Mouse (Mus musculus): ENCODE measurements around the gene Plk3. TPM values are rescaled to one million over a fixed set of nuclear protein-coding genes. Genes with fewer than 3 reads are reported as not detected.
"Not testable (repeated sequence)": the region's sequence is repeated elsewhere in the genome, so short reads cannot be mapped to it uniquely, and the experiment has no call there.

The Plk3 gene
- 8.4 and 19.0 TPM in 2 replicates for total RNA-seq (2021)
- long read RNA-seq, experiment 1, transcript Plk3-201 (15 exons, 2,378 nt), result major isoform, 11 of 14 reads
- long read RNA-seq, experiment 1, partial matches to known transcripts, result 1 of 14 reads
- long read RNA-seq, experiment 1, other reads (novel, unspliced or antisense), result 2 of 14 reads
- long read RNA-seq, experiment 2, transcript Plk3-201 (15 exons, 2,378 nt), result major isoform, 26 of 31 reads
- long read RNA-seq, experiment 2, partial matches to known transcripts, result 2 of 31 reads
- long read RNA-seq, experiment 2, other reads (novel, unspliced or antisense), result 2 of 31 reads

DNA sequence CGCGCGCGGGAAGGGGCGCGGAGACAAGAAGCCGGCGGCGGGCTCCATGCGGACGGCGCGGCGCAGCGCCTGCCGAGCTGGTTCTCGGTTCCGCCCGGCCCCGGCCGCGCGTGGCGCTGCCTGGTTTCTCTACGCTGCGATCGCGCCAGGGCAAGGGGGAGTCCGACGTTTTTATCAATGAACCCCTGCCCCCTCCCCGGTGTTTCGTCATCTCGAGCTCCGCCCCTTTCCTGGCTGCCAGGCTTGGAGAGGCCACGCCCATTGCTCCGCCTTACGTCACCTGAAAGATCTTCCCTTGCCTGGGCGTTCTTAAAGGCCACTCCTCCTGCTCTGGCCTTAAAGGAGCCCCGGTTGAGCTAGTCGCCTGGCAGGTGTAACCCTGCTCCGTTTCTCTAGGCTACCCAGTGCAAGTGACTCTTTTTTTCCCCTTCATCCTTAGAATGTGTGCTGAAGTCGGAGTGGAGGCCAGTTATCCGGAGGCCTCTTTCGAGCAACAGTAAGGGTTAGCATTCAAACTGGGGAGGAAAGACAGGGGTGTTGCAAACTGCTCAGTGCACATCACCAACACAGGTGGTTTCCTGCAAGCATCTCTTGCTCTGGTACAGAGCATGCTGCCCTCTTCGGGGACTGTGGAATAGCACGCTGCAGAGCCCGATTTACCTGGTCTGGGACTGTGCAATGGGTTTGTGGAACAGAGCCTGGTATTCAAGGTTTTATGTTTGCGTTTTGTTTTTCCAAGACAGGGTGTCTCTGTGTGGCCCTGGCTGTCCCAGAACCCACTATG, at the start of gene Plk3:
Gene Plk3 (minus strand): TSS at position 147 of the 784 bp plus-strand sequence.
- peak; percentile 98 for DNase-seq

DNA sequence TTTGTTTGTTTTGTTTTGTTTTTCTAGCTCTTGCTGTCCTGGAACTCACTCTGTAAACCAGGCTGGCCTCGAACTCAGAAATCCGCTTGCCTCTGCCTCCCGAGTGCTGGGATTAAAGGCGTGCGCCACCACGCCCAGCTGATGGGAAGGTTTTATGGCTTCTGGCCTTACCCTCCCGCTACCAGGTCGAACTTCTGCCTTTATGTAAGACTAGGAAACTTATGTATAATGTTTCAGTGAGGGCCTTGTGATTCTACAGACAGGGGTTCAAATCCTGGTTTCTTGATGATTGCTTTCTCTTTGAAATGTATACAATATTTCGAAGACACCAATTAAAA, 49.0 kb upstream of the Plk3 start:
- DNase-seq, result not testable (repeated sequence)

DNA sequence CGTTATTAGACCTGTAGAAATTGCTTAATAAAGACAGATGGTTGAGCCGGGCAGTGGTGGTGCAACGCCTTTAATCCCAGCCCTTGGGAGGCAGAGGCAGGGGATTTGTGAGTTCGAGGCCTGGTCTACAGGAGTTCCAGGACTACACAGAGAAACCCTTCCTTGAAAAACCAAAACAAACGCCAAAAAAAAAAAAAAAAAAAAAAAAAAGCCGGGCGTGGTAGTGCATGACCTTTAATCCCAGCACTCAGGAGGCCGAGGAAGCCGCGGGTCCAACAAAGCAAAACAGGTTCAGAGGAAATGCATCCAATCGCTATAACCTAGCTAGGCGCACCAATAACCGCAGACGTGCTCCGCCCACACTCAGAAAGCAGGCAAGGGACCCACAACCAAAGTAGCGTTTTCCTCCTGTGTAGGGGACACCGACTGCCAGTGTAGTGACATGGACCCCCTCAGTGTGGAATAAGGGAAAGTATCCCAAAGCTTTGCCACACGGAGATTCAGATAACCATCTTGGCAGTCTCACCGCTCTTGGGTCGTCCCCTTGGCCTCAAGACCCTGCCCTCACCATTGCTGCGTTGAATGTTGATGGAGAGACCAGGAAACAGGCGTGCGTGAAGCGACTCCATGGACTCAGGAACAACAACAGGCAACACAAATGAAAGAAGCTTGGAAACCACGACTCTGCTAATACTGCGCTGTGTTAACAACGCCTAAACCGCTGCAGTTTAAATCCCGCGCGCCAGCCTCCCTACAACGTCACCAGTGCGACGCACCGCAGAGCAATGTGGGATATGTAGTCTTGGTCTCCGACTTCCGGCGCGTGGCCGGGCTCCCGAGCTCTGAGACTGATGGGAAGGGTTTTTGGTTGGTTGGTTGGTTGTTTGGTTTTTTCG, 48.3 kb upstream of the Plk3 start, which contains the start of gene Kif2c:
Gene Kif2c (minus strand): TSS at position 777 of the 896 bp plus-strand sequence.
- DNase-seq, result peak; percentile 95

DNA sequence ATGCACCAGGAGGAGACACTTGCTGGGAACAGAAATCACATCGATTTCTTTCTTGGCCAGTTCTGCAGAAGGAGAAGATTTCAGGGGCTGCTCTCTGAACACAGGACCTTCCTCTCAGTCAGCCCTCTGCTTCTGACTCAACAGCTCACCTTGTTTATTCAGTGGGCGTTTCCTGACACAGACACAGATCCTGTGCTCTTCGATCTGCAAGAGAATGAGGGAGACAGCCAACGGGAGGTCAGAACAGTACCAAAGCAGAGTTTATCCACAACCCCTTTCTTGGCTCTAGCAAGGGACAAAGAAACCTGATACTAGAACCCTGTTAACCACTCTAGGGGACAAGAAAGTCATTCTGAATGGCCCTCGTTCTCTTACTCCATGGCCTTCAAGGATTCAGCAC, 36.2 kb upstream of the Plk3 start:
- no peak for DNase-seq

DNA sequence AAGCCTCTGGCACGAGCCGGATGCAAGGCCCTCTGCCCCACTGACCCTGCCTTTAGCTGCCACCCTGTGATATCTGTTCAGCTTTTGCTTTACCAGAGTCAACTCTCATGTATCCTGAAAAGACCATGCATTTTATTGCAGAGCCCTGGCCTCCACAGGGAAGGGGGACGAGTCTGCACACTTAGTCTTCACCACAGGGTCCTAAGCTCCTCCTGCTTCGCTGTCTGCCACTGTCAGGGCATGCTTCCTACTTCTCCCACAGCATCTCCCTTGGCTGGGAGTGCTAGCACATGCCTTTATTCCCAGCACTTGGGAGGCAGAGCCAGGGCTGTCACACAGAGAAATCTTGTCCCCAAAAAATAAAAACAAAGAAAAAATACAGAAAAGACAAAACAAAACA, 27.4 kb upstream of the Plk3 start:
- DNase-seq, result no peak

DNA sequence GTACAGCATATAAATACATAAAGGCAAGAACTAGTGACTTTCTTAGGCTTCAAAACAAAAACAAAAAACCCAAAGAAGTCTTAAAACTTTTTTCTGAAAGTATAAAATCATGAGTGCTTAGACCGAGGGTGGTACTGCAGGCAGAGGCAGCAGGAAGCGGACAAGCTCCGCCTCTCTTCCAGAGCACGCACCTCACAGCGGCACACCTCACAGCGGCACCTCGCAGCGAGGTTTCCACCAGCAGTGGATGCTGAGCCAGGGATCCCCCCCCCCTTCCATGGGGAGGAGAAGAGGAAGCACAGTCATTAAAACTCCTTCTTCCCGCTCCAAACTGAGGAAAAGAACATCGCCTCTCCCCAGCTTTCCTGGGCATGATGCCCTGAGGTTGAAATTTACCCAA, 25.9 kb upstream of the Plk3 start:
- DNase-seq, result no peak

DNA sequence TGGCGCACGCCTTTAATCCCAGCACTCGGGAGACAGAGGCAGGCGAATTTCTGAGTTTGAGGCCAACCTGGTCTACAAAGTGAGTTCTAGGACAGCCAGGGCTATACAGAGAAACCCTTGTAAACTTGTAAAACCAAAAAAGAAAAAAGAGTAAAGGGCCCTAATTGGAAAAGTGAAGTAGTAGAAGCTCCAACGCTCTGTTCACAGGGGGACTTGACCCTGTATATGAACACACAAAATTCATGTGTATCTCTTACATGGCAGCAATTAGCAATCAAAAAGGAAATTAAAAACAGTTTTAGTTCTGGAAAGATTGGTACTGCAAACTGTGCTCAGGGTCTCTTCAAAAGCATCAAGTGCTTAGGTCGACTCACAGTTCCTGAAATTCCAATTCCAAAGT, 22.6 kb upstream of the Plk3 start:
- no peak for DNase-seq

DNA sequence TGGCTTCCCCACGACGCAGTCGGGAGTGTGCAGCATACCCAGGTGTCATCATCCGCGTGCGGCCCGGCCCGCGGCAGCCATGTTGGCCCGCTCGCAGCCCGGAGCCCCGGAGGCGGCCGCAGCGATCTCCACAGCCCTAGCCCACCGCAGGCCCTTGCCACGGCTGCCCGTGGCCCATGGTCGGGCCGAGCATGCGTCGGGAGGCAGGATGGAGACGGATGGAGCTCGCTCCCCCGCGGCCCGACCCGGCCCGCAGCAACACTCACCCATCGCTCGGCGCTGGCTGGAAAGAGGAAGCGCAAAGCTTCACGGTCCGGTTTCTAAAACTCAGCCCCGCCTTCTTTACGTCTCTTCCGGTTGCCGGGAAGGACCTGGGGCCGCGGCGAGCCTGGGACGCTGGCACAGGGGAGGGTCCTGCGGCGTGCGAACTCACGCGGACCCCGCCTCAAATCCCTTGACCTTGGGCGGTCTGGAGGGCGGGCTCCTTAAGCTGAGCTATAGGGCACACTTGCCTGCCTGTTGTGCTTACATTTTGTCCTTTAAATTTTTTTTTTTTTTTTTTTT, 22.1 kb upstream of the Plk3 start, which contains the start of gene Rps8:
Gene Rps8 (minus strand): TSS at position 452 of the 564 bp plus-strand sequence.
- DNase-seq, result peak; percentile 90

DNA sequence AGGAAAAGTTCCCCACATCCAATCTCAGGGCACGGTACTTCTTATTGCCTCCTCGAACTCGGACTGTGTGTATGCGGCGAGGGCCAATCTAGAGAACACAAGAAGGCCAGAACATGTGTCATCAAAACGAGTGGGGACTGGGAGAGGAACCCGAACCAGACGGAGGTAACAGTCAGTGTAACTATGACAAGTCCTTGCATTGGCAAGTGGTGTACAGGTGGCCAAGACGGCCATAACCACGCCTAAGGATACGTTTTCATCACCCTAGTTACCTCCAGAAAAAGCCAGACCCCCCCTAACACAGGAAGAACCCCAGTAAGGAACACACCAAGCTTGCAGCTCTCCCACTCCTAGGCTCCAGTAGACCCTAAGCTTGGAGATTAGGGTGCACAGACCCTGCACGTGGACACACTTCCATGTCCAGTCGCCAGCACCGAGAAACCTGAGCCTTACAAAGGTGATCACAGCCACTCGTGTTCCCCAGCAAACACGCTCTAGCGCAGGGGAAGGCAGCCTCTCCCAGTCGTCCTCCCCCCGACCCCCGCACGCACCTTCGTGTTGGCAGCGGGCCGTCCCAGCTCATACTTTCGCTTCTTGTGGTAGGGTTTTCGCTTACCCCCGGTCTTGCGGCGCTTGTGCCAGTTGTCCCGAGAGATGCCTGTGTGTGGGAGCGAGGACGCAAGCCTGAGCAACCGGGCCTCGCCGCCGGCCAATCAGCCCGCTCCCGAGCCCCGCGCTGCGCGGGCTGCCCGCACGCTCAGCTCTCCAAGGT, 21.4 kb upstream of the Plk3 start:
- DNase-seq, result no peak

DNA sequence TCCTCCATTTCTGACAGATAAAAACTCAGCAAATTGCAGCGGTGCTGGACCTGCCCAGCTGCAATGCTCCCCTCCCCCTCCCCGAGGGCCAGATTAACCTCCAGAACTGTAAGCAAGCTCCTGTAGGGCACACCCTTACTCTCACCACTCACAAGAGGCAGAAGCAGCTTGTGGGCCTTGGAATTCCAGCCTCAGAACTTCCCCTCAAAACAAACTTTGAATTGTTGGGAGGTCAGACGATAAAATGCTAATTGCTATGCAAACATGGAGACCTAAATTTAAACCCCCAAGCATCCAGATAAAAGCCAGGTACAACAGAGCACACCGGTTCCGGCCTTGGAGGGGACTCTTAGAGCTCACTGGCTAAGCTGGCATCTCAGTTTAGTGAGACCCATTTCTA, 19.0 kb upstream of the Plk3 start:
- DNase-seq, result no peak

DNA sequence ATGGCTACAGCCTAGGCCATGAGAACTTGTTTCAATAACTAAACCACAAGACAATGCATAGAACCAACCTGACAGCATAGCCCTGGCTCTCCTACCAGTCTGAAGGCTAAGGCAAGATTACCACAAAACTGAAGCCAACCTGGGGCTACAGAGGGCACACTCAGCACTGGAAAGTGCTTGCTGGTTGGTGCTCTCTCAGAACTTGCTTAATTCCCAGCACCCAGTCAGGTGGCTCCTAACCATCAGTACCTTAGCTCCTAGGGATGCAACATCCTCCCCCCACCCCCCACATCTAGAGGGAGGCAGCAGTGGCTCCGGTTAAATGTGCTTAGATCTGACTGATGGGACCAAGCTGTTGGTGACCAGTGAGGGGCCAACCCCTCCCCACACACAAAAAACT, 17.7 kb upstream of the Plk3 start:
- DNase-seq, result no peak

DNA sequence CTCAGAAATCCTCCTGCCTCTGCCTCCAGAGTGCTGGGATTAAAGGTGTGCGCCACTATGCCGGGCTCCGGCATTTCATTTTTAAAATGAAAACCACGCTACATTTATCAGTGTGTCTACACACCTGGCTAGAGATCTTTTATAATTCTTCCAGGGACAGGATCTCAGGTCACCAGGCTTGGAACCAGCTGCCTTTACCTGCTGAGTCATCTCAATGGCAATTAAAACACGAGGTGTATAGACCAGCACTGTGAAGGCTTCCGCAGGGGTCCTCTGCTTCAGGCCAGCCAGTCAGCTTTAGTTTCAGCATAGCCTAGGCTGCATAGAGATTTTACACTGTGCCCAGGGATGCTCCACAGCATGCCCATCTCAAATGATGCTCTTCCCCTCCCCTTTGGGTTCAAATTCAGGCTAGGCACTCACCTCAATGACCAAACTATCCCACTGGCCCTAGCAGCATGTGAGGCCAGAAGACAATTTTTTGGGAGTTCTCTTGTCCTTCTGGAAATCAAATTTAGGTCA, 16.5 kb upstream of the Plk3 start:
- no peak for DNase-seq

DNA sequence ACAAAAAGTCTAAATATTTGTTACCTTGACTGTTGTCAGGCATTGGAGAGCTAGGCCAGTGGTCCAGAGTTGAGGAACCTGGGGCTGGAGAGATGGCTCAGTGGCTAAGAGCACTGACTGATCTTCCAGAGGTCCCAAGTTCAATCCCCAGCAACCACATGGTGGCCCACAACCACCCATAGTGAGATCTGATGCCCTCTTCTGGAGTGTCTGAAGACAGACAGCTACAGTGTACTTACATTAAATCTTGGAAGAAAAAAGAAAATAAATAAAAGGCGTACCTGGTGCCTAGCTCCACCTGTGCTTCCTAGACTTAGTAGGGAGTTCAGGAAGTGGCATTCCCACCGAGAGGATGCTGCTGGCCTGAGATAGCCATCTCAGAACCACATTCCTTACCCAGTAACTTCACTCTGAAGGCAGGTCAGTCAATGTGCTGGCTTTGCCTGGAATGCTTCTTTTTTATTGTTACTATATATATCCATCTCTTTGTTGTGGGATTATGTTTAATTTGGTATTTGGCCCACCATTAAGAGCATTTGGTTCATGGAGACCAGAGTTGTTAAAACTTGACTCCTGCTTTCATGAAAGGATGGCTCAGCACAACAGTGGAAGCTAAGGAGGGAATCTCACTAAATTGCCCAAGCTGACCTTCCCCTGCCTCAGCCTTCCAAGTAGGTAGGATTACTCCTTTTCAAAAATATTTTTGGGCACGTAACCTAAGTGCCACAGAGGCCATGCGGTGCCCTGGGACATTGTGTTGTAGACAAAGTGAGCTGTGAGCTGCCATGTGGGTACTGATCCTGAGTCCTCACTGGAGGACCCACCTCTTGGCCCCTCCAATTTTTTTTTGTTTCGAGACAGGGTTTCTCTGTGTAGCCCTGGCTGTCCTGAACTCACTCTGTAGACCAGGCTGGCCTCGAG, 15.8 kb upstream of the Plk3 start:
- no peak for DNase-seq

DNA sequence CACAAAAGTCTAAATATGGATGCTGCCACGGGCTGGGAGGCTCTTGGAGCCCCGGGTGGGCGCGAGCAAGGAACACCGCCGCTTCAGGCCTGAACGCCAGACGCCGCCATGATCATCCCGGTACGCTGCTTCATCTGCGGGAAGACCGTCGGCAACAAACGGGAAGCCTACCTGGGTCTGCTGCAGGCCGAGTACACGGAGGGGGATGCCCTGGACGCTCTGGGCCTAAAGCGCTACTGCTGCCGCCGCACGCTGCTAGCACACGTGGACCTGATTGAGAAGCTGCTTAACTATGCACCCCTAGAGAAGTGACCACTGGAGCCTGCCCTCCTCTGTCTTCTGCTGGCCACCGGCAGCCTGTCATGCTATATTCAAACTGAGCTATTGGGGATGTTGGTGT, 15.1 kb upstream of the Plk3 start:
- DNase-seq, result no peak

DNA sequence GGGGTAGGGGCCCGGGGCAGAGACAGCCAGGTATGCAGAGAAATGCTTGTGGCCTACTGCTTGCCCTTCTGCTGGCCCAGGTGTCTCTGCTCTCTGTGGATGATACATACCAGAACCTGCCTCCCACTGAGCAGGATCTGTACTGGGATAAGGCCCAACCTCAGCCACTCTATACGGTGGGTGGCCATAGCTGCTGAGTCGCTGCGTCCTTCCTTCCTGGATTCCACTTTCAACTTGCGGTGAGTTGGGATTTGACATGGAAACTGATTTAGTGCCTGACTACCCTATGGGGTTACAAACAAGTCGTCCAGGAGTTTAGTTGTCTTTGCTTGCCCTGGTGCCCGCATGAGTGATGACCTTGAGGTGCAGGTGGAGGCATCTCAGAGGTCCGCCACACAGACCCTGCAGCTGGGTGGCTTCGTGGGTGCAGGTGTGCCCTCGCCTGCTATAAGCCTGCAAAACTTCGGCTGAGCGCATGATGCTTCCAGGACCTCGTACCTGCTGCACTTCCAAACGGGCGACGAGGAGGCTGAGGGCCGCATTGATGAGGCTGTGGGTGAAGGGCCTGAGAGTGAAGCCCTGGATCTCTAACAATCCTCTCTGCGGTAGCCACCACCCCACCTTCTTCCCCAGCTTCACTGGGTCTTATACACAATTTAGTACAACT, 14.4 kb upstream of the Plk3 start:
- no peak for DNase-seq

DNA sequence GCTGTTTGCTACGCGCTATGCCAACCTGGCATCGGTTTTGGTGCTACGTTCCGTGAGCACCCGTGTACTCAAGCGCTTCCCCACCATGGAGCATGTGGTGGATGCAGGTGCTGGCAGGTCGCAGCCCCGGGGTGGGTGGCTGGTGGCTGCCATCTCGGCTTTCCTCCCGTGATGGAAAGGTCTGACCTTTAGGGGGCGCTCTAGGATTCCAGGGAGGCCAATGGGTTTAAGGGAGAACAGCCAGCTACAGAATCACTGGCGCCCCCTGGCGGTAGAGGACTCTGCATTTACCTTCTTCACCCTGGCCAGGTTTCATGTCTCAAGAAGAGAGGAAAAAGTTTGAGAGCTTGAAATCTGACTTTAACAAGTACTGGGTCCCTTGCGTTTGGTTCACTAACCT, 12.4 kb upstream of the Plk3 start:
- DNase-seq, result peak; percentile 97

DNA sequence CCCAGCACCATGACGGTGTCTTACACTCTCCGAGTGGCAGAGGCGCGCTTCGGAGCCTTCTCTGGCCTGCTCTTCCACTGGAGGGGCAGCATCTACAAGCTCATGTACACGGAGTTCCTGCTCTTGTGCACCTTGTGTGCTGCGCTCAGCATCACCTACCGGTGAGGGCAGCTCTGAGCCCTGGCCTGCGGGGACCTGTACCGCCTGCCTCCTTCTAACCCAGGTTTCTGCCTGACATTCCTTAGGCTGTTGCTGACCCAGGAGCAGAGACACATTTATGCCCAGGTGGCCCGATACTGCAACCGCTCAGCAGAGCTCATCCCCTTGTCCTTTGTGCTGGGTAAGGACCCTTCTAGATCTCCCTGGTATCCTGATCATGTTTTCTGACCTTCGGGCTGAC, 11.5 kb upstream of the Plk3 start:
- DNase-seq, result no peak

DNA sequence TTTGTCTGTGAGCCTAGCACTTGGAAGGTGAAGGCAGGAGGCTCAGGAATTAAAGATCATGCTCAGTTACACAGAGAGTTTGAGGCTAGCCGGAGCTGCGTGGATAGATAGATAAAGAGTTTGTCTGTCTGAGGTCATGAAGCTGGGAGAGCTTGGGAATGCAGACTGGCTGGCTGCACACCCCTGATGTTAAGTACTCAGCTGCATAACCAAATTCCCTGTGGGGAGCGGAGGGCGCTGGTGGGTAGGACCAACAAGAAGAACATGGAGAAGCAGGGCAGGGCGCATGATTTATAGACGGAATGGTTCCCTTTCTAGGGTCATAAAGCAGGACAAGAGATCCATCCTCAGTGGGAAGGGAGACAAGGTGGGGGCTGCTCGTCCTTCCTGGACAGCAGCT, 9.3 kb upstream of the Plk3 start:
- DNase-seq, result no peak

DNA sequence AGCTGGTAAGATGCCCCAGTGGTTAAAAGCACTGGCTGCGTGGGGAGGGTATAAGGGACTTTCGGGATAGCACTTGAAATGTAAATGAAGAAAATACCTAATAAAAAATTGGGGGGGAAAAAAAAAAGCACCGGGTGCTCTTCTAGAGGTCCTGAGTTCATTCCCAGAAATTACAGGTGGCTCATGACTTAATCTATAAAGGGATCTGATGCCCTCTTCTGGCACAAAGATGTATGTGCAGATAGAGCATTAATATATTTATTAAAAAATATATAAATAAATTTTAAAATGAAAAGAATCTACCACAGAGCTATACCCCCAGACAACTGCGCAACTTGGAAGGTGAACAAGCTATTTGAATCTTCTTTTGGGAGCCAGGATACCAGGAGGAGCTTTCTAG, 6.8 kb upstream of the Plk3 start:
- DNase-seq, result no peak

DNA sequence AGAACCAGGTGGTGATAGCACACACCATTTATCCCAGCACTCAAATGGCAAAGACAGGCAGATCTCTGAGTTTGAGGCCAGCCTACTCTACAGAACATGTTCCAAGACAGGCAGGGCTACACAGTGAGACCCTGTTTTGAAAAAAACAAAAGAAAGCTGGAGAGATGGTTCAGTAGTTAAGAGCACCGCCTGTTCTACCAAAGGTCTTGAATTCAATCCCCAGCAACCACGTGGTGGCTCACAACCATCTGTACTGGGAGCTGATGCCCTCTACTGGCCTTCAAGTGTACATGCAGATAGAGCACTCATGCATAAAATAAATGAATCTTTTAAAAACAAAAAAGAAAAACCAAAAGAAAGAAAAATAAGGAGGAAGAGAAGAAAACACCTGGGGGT, 5.5 kb upstream of the Plk3 start:
- peak; percentile 67 for DNase-seq

All from adrenal gland, postnatal 14 days (tissue).